Mouse (Mus musculus): Measurements from ENCODE around the gene Gucy2g. TPM values are rescaled to one million over a fixed set of nuclear protein-coding genes. Genes with fewer than 3 reads are reported as not detected.
A peak's percentile ranks its signal among the peaks of the same experiment; 100 is the strongest.
"Not testable (repeated sequence)": the region's sequence is repeated elsewhere in the genome, so short reads cannot be mapped to it uniquely, and the experiment has no call there.

Gucy2g gene
- polyA plus RNA-seq, 1 experiment from 2014 or later, result 0.02 TPM

- no peak for TF ChIP-seq CTCF (IDR thresholded peaks at IDR 0.05; ENCODE audit: low read depth)
- TF ChIP-seq EP300 (IDR thresholded peaks at IDR 0.05; ENCODE audit: low read depth), result no peak
- H3K9ac ChIP-seq (replicated peaks), result no peak overlapping the region
- ATAC-seq (no peak), DNase-seq (no peak)
- H3K4me2 ChIP-seq (ENCODE audit: low read depth, low read length), result no peak overlapping the region
- H3K4me3 ChIP-seq (ENCODE audit: low read depth, low read length), result no peak overlapping the region
- no peaks in the 10 kb centered on the region for H3K27me3 ChIP-seq (ENCODE audit: insufficient read depth, low read length)
- WGBS (ENCODE audit: insufficient replicate concordance), result 69% methylated on average over 4 of the region's 4 CpGs
- 0 out of 2 replicates have a peak, but pooled peaks cover 2% of the 10 kb centered on the region for H3K4me1 ChIP-seq (ENCODE audit: insufficient read depth)
- H3K36me3 ChIP-seq (replicated peaks; ENCODE audit: insufficient read depth, low read length), result no peaks in the 10 kb centered on the region
- H3K27ac ChIP-seq (ENCODE audit: low read depth), result no peak overlapping the region
- no peaks in the 10 kb centered on the region for H3K9me3 ChIP-seq (ENCODE audit: low read length)
Observed at GRCm38 (mm10) chr19:55162271-55162670, 78.8 kb downstream of the Gucy2g start.

GRCm38 (mm10) chr19:55159826-55160225, 81.2 kb downstream of the Gucy2g start:
- no peak for ATAC-seq
- Histone ChIP-seq H3K4me3 (ENCODE audit: low read depth, low read length) (no peak overlapping the region), H3K9me3 (ENCODE audit: low read length) (no peaks in the 10 kb centered on the region), H3K27ac (ENCODE audit: low read depth) (no peak overlapping the region), H3K36me3 (replicated peaks; ENCODE audit: insufficient read depth, low read length) (no peaks in the 10 kb centered on the region), H3K27me3 (ENCODE audit: insufficient read depth, low read length) (no peaks in the 10 kb centered on the region), H3K9ac (replicated peaks) (no peak overlapping the region), H3K4me1 (ENCODE audit: insufficient read depth) (no peaks in the 10 kb centered on the region), H3K4me2 (ENCODE audit: low read depth, low read length) (no peak overlapping the region)
- no peak for TF ChIP-seq CTCF (IDR thresholded peaks at IDR 0.05; ENCODE audit: low read depth)
- TF ChIP-seq EP300 (IDR thresholded peaks at IDR 0.05; ENCODE audit: low read depth), result no peak
- no peak for DNase-seq
- WGBS (ENCODE audit: insufficient replicate concordance), result 68% methylated on average over 6 of the region's 6 CpGs

GRCm38 (mm10) chr19:55158606-55159005, 82.4 kb downstream of the Gucy2g start:
- no peak overlapping the region for H3K4me2 ChIP-seq (ENCODE audit: low read depth, low read length)
- 75% methylated on average over 8 of the region's 8 CpGs for WGBS (ENCODE audit: insufficient replicate concordance)
- H3K9ac ChIP-seq (replicated peaks), result no peak overlapping the region
- TF ChIP-seq EP300 (IDR thresholded peaks at IDR 0.05; ENCODE audit: low read depth), result no peak
- TF ChIP-seq CTCF (IDR thresholded peaks at IDR 0.05; ENCODE audit: low read depth), result no peak
- H3K4me1 ChIP-seq (ENCODE audit: insufficient read depth), result no peaks in the 10 kb centered on the region
- H3K36me3 ChIP-seq (replicated peaks; ENCODE audit: insufficient read depth, low read length), result no peaks in the 10 kb centered on the region
- no peaks in the 10 kb centered on the region for H3K9me3 ChIP-seq (ENCODE audit: low read length)
- ATAC-seq, result no peak
- no peak for DNase-seq
- no peaks in the 10 kb centered on the region for H3K27me3 ChIP-seq (ENCODE audit: insufficient read depth, low read length)
- no peak overlapping the region for H3K27ac ChIP-seq (ENCODE audit: low read depth)
- no peak overlapping the region for H3K4me3 ChIP-seq (ENCODE audit: low read depth, low read length)

GRCm38 (mm10) chr19:55157029-55157428, 84.0 kb downstream of the Gucy2g start:
- Histone ChIP-seq H3K4me3 (ENCODE audit: low read depth, low read length) (no peak overlapping the region), H3K9me3 (ENCODE audit: low read length) (no peaks in the 10 kb centered on the region), H3K36me3 (replicated peaks; ENCODE audit: insufficient read depth, low read length) (no peaks in the 10 kb centered on the region), H3K4me2 (ENCODE audit: low read depth, low read length) (no peak overlapping the region), H3K9ac (replicated peaks) (no peak overlapping the region), H3K27ac (ENCODE audit: low read depth) (no peak overlapping the region), H3K27me3 (ENCODE audit: insufficient read depth, low read length) (no peaks in the 10 kb centered on the region), H3K4me1 (ENCODE audit: insufficient read depth) (no peaks in the 10 kb centered on the region)
- WGBS (ENCODE audit: insufficient replicate concordance), result 76% methylated on average over 7 of the region's 7 CpGs
- no peak for ATAC-seq
- no peak for DNase-seq
- TF ChIP-seq EP300 (IDR thresholded peaks at IDR 0.05; ENCODE audit: low read depth), result no peak

DNA sequence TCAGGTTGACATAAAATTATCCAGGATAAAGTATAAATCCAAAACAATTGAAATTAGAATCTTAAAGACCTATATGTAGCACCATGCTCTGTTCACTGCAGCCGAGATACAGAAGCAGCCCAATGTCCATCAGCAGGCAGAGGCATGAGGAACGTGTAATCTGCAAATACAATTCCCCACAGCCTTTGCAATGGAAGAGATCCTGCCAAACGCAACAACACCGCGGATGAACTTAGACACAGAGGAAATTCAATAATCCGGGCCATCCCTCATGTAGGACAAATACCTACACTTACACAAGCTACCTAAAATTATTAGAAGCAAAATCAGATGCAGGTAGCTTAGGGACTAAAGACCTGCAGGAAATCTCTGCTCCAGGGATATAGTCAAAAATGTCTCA, 88.1 kb downstream of the Gucy2g start:
- Histone ChIP-seq H3K4me3 (ENCODE audit: low read depth, low read length) (no peak overlapping the region), H3K27ac (ENCODE audit: low read depth) (no peak overlapping the region), H3K27me3 (ENCODE audit: insufficient read depth, low read length) (no peaks in the 10 kb centered on the region), H3K36me3 (replicated peaks; ENCODE audit: insufficient read depth, low read length) (no peaks in the 10 kb centered on the region), H3K9ac (replicated peaks) (no peak overlapping the region), H3K9me3 (ENCODE audit: low read length) (no peaks in the 10 kb centered on the region), H3K4me2 (ENCODE audit: low read depth, low read length) (no peak overlapping the region), H3K4me1 (ENCODE audit: insufficient read depth) (no peaks in the 10 kb centered on the region)
- DNase-seq, result no peak
- TF ChIP-seq CTCF (IDR thresholded peaks at IDR 0.05; ENCODE audit: low read depth) (no peak), EP300 (IDR thresholded peaks at IDR 0.05; ENCODE audit: low read depth) (no peak)
- ATAC-seq, result peak; percentile 62
- WGBS (ENCODE audit: insufficient replicate concordance), result 59% methylated on average over 6 of the region's 6 CpGs

DNA sequence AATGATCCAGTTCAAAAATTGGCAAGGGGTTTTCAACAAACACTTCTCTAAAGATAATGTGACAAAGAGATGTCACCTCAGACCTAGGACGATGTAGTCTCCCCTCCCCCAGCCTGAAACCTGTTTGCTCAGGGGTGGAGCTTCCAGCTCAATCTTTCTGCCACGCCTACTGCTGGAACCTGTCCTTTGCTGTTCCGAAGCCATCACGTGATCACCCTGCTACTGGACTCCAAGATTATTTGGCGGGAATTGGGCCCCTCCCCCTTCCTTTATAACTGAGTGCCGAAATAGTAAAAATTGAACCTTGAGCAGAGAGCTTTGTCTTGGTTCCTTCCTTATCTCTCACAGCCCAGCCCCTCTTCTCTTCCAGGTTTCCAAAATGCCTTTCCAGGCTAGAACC, 88.8 kb downstream of the Gucy2g start:
- H3K4me3 ChIP-seq (ENCODE audit: low read depth, low read length); ATAC-seq; H3K4me2 ChIP-seq (ENCODE audit: low read depth, low read length); H3K4me1 ChIP-seq (ENCODE audit: insufficient read depth); H3K9me3 ChIP-seq (ENCODE audit: low read length); H3K27me3 ChIP-seq (ENCODE audit: insufficient read depth, low read length); DNase-seq; H3K27ac ChIP-seq (ENCODE audit: low read depth); H3K9ac ChIP-seq (replicated peaks); H3K36me3 ChIP-seq (replicated peaks; ENCODE audit: insufficient read depth, low read length): not testable (repeated sequence)
- 48% methylated on average over 5 of the region's 6 CpGs for WGBS (ENCODE audit: insufficient replicate concordance)

DNA sequence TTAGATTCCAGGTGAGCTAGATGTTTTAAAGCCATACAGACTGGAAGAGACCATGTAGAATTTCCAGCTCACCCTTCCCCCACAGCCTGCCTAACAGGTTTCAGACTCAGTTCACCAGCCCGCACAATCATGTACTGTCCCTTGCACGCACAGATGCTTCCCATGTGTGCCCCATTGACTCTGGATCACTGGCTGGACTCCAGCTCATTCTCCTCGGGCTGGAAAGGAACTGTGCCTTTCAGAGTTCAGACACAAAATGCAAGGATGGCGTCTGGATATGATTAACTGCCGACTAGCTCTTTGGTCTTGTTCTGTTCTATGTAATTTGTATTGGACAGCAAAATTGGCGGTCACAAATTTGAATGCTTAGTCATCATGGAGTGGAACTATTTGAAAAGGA, 91.4 kb downstream of the Gucy2g start:
- no peak overlapping the region for H3K9ac ChIP-seq (replicated peaks)
- no peaks in the 10 kb centered on the region for H3K27me3 ChIP-seq (ENCODE audit: insufficient read depth, low read length)
- no peak overlapping the region for H3K27ac ChIP-seq (ENCODE audit: low read depth)
- no peaks in the 10 kb centered on the region for H3K9me3 ChIP-seq (ENCODE audit: low read length)
- peaks cover 13% of the 10 kb centered on the region for H3K4me1 ChIP-seq (ENCODE audit: insufficient read depth)
- H3K36me3 ChIP-seq (replicated peaks; ENCODE audit: insufficient read depth, low read length), result no peaks in the 10 kb centered on the region
- ATAC-seq (no peak), DNase-seq (no peak)
- WGBS (ENCODE audit: insufficient replicate concordance), result 75% methylated on average over 6 of the region's 6 CpGs
- no peak overlapping the region for H3K4me2 ChIP-seq (ENCODE audit: low read depth, low read length)
- no peak overlapping the region for H3K4me3 ChIP-seq (ENCODE audit: low read depth, low read length)
- TF ChIP-seq EP300 (IDR thresholded peaks at IDR 0.05; ENCODE audit: low read depth), result no peak
- TF ChIP-seq CTCF (IDR thresholded peaks at IDR 0.05; ENCODE audit: low read depth), result no peak
